Mouse (Mus musculus) right cerebral cortex, postnatal 4 days (tissue): Measurements from ENCODE around the gene Snx1.

Experiments
- DNase-seq: peaks from one replicate; pipeline ENCODE4 v3.0.0-alpha.2; 2022

Gene Snx1

GRCm38 (mm10) chr9:66040801-66041200, 85.6 kb downstream of the Snx1 start:
- DNase-seq: no peak

GRCm38 (mm10) chr9:66039290-66039689, 87.1 kb downstream of the Snx1 start:
- no peak for DNase-seq

GRCm38 (mm10) chr9:66038581-66038980, 87.8 kb downstream of the Snx1 start:
- DNase-seq: no peak
